Mouse (Mus musculus): ENCODE measurements around the gene Wnt9a. TPM values are rescaled to one million over a fixed set of nuclear protein-coding genes. Genes with fewer than 3 reads are reported as not detected.

The Wnt9a gene
- polyA plus RNA-seq, 1 experiment from 2014 or later = 1.6 TPM

GRCm38 (mm10) chr11:59308164-59308542 is 1.4 kb downstream of the Wnt9a start:
- no peak for ATAC-seq (replicated peaks; ENCODE audit: insufficient number of reproducible peaks, low FRiP score, low TSS enrichment)
- 26% methylated on average over 12 of the region's 12 CpGs for WGBS (ENCODE audit: insufficient replicate concordance)
- no peaks in the 10 kb centered on the region for H3K36me3 ChIP-seq (ENCODE audit: control insufficient read depth, insufficient read depth, low read length)
- H3K4me1 ChIP-seq (ENCODE audit: control insufficient read depth, insufficient read depth, low read length) = peaks cover 26% of the 10 kb centered on the region
- H3K27me3 ChIP-seq (ENCODE audit: control insufficient read depth, insufficient read depth, low read length) = peaks cover 70% of the 10 kb centered on the region
- no peak overlapping the region for H3K4me3 ChIP-seq (ENCODE audit: low read depth, low read length)
- no peaks in the 10 kb centered on the region for H3K9me3 ChIP-seq (replicated peaks; ENCODE audit: control insufficient read depth, low read length)
- H3K9ac ChIP-seq (ENCODE audit: low read depth, low read length) = no peak overlapping the region
- no peak overlapping the region for H3K27ac ChIP-seq (ENCODE audit: low read depth, low read length)
- H3K4me2 ChIP-seq = peak overlapping the region; percentile 94; the same call in 1 of the 2 replicates

- peaks cover 26% of the 10 kb centered on the region for H3K4me1 ChIP-seq (ENCODE audit: control insufficient read depth, insufficient read depth, low read length)
- 38% methylated on average over 6 of the region's 6 CpGs for WGBS (ENCODE audit: insufficient replicate concordance)
Measured at GRCm38 (mm10) chr11:59308625-59309024, 1.9 kb downstream of the Wnt9a start.

GRCm38 (mm10) chr11:59309106-59309805 is 2.5 kb downstream of the Wnt9a start:
- 0 out of 2 replicates have a peak, but pooled peaks have one; percentile 32 for ATAC-seq (replicated peaks; ENCODE audit: insufficient number of reproducible peaks, low FRiP score, low TSS enrichment)
- 17% methylated on average over 12 of the region's 12 CpGs for WGBS (ENCODE audit: insufficient replicate concordance)
- H3K4me1 ChIP-seq (ENCODE audit: control insufficient read depth, insufficient read depth, low read length) = peaks cover 26% of the 10 kb centered on the region

More at GRCm38 (mm10) chr11:59308625-59309024, 1.9 kb downstream of the Wnt9a start:
- peak overlapping the region; percentile 54; the same call in 1 of the 2 replicates for H3K27ac ChIP-seq (ENCODE audit: low read depth, low read length)
- H3K4me3 ChIP-seq (ENCODE audit: low read depth, low read length) = no peak overlapping the region
- peak overlapping the region; percentile 4; the same call in 1 of the 2 replicates for H3K9ac ChIP-seq (ENCODE audit: low read depth, low read length)
- ATAC-seq (replicated peaks; ENCODE audit: insufficient number of reproducible peaks, low FRiP score, low TSS enrichment) = no peak
- peaks cover 67% of the 10 kb centered on the region for H3K27me3 ChIP-seq (ENCODE audit: control insufficient read depth, insufficient read depth, low read length)
- no peaks in the 10 kb centered on the region for H3K36me3 ChIP-seq (ENCODE audit: control insufficient read depth, insufficient read depth, low read length)
- H3K9me3 ChIP-seq (replicated peaks; ENCODE audit: control insufficient read depth, low read length) = no peaks in the 10 kb centered on the region
- H3K4me2 ChIP-seq = peak overlapping the region; percentile 94

GRCm38 (mm10) chr11:59309976-59310375 is 3.2 kb downstream of the Wnt9a start:
- H3K4me2 ChIP-seq = no peak overlapping the region
- 56% methylated on average over 8 of the region's 8 CpGs for WGBS (ENCODE audit: insufficient replicate concordance)
- no peaks in the 10 kb centered on the region for H3K9me3 ChIP-seq (replicated peaks; ENCODE audit: control insufficient read depth, low read length)
- no peak for ATAC-seq (replicated peaks; ENCODE audit: insufficient number of reproducible peaks, low FRiP score, low TSS enrichment)
- H3K4me1 ChIP-seq (ENCODE audit: control insufficient read depth, insufficient read depth, low read length) = peaks cover 26% of the 10 kb centered on the region
- H3K27ac ChIP-seq (ENCODE audit: low read depth, low read length) = no peak overlapping the region
- no peak overlapping the region for H3K9ac ChIP-seq (ENCODE audit: low read depth, low read length)
- no peaks in the 10 kb centered on the region for H3K36me3 ChIP-seq (ENCODE audit: control insufficient read depth, insufficient read depth, low read length)
- H3K4me3 ChIP-seq (ENCODE audit: low read depth, low read length) = no peak overlapping the region
- peaks cover 54% of the 10 kb centered on the region for H3K27me3 ChIP-seq (ENCODE audit: control insufficient read depth, insufficient read depth, low read length)

More at GRCm38 (mm10) chr11:59309106-59309805, 2.5 kb downstream of the Wnt9a start:
- H3K4me2 ChIP-seq = peak overlapping the region; percentile 94
- peaks cover 61% of the 10 kb centered on the region for H3K27me3 ChIP-seq (ENCODE audit: control insufficient read depth, insufficient read depth, low read length)
- H3K36me3 ChIP-seq (ENCODE audit: control insufficient read depth, insufficient read depth, low read length) = no peaks in the 10 kb centered on the region
- peak overlapping the region; percentile 54; the same call in 1 of the 2 replicates for H3K27ac ChIP-seq (ENCODE audit: low read depth, low read length)
- peak overlapping the region; percentile 4; the same call in 1 of the 2 replicates for H3K9ac ChIP-seq (ENCODE audit: low read depth, low read length)
- no peaks in the 10 kb centered on the region for H3K9me3 ChIP-seq (replicated peaks; ENCODE audit: control insufficient read depth, low read length)
- H3K4me3 ChIP-seq (ENCODE audit: low read depth, low read length) = no peak overlapping the region

GRCm38 (mm10) chr11:59312060-59312459 is 5.3 kb downstream of the Wnt9a start:
- WGBS (ENCODE audit: insufficient replicate concordance) = 49% methylated on average over 6 of the region's 6 CpGs
- Histone ChIP-seq H3K36me3 (ENCODE audit: control insufficient read depth, insufficient read depth, low read length) (no peaks in the 10 kb centered on the region), H3K4me1 (ENCODE audit: control insufficient read depth, insufficient read depth, low read length) (peaks cover 20% of the 10 kb centered on the region), H3K27ac (ENCODE audit: low read depth, low read length) (no peak overlapping the region), H3K4me3 (ENCODE audit: low read depth, low read length) (no peak overlapping the region), H3K9ac (ENCODE audit: low read depth, low read length) (no peak overlapping the region), H3K9me3 (replicated peaks; ENCODE audit: control insufficient read depth, low read length) (no peaks in the 10 kb centered on the region), H3K27me3 (ENCODE audit: control insufficient read depth, insufficient read depth, low read length) (peaks cover 46% of the 10 kb centered on the region), H3K4me2 (no peak overlapping the region)
- ATAC-seq (replicated peaks; ENCODE audit: insufficient number of reproducible peaks, low FRiP score, low TSS enrichment) = no peak

- WGBS (ENCODE audit: insufficient replicate concordance) = 37% methylated on average over 8 of the region's 8 CpGs
- H3K4me1 ChIP-seq (ENCODE audit: control insufficient read depth, insufficient read depth, low read length) = peaks cover 18% of the 10 kb centered on the region
- H3K9me3 ChIP-seq (replicated peaks; ENCODE audit: control insufficient read depth, low read length) = no peaks in the 10 kb centered on the region
- H3K27me3 ChIP-seq (ENCODE audit: control insufficient read depth, insufficient read depth, low read length) = peaks cover 43% of the 10 kb centered on the region
- no peak overlapping the region for H3K9ac ChIP-seq (ENCODE audit: low read depth, low read length)
- no peak overlapping the region for H3K4me3 ChIP-seq (ENCODE audit: low read depth, low read length)
- no peak for ATAC-seq (replicated peaks; ENCODE audit: insufficient number of reproducible peaks, low FRiP score, low TSS enrichment)
- no peaks in the 10 kb centered on the region for H3K36me3 ChIP-seq (ENCODE audit: control insufficient read depth, insufficient read depth, low read length)
- H3K27ac ChIP-seq (ENCODE audit: low read depth, low read length) = no peak overlapping the region
- no peak overlapping the region for H3K4me2 ChIP-seq
Measured at GRCm38 (mm10) chr11:59312501-59312900, 5.8 kb downstream of the Wnt9a start.

- Histone ChIP-seq H3K27me3 (ENCODE audit: control insufficient read depth, insufficient read depth, low read length) (peaks cover 36% of the 10 kb centered on the region), H3K36me3 (ENCODE audit: control insufficient read depth, insufficient read depth, low read length) (no peaks in the 10 kb centered on the region), H3K9ac (ENCODE audit: low read depth, low read length) (no peak overlapping the region), H3K4me1 (ENCODE audit: control insufficient read depth, insufficient read depth, low read length) (peaks cover 16% of the 10 kb centered on the region), H3K4me3 (ENCODE audit: low read depth, low read length) (no peak overlapping the region), H3K27ac (ENCODE audit: low read depth, low read length) (no peak overlapping the region), H3K9me3 (replicated peaks; ENCODE audit: control insufficient read depth, low read length) (no peaks in the 10 kb centered on the region), H3K4me2 (no peak overlapping the region)
- WGBS (ENCODE audit: insufficient replicate concordance) = 58% methylated on average over 17 of the region's 17 CpGs
- no peak for ATAC-seq (replicated peaks; ENCODE audit: insufficient number of reproducible peaks, low FRiP score, low TSS enrichment)
Measured at GRCm38 (mm10) chr11:59313029-59313811, 6.5 kb downstream of the Wnt9a start.

- ATAC-seq (replicated peaks; ENCODE audit: insufficient number of reproducible peaks, low FRiP score, low TSS enrichment) = no peak
- Histone ChIP-seq H3K27me3 (ENCODE audit: control insufficient read depth, insufficient read depth, low read length) (peaks cover 29% of the 10 kb centered on the region), H3K4me1 (ENCODE audit: control insufficient read depth, insufficient read depth, low read length) (peaks cover 12% of the 10 kb centered on the region), H3K9me3 (replicated peaks; ENCODE audit: control insufficient read depth, low read length) (no peaks in the 10 kb centered on the region), H3K9ac (ENCODE audit: low read depth, low read length) (no peak overlapping the region), H3K4me2 (no peak overlapping the region), H3K36me3 (ENCODE audit: control insufficient read depth, insufficient read depth, low read length) (no peaks in the 10 kb centered on the region), H3K4me3 (ENCODE audit: low read depth, low read length) (no peak overlapping the region), H3K27ac (ENCODE audit: low read depth, low read length) (no peak overlapping the region)
- WGBS (ENCODE audit: insufficient replicate concordance) = 60% methylated on average over 11 of the region's 11 CpGs
Measured at GRCm38 (mm10) chr11:59313944-59314343, 7.2 kb downstream of the Wnt9a start.
